Mouse (Mus musculus) liver, postnatal 0 days (tissue): ENCODE data around the gene Grxcr1.

Source experiments
- CTCF ChIP-seq: sonication (generic); IDR thresholded peaks from 2 replicates; pipeline ENCODE4 v1.5.1; 2016; ENCODE audit warnings: antibody characterized with exemption, low read depth
- EP300 ChIP-seq: IDR thresholded peaks from 2 replicates; pipeline ENCODE4 v1.6.1; 2016; ENCODE audit warnings: antibody characterized with exemption, low read depth, mild to moderate bottlenecking

DNA sequence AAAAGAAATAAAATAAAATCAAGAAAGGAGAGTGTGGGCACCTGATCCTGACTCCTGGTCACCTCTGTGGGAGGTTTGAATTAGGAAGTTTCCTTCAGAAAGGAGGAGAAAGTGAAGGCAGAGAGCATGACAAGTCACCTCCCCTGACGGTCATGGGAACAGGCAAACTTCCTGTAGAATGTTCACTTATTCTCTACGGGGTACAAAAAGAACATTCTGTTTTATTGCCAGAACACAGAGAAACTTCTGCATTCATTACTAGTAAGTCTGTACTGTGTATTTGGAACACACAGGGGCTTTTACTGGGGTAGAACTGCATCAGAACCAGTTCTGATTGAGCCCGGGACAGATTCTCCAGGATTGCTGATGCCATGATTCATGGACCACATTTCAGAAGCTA, 55.5 kb downstream of the Grxcr1 start:
- TF ChIP-seq EP300 (no peak), CTCF (no peak)
